Mouse (Mus musculus) CH12.LX (cell line): ENCODE measurements around the gene Zeb2. TPM values are rescaled to one million over a fixed set of nuclear protein-coding genes. Genes with fewer than 3 reads are reported as not detected.
A peak's percentile ranks its signal among the peaks of the same experiment; 100 is the strongest.

Experiments
- DNase-seq: peaks from one replicate; pipeline ENCODE4 v3.0.0-alpha.2; 2013; ENCODE audit errors: extremely low read depth
- H3K27ac ChIP-seq: 2 replicates; pipeline ENCODE4 v1.5.1; 2012; ENCODE audit warnings: low read depth, mild to moderate bottlenecking, control low read depth, moderate library complexity; ENCODE audit not compliant: insufficient read depth
- H3K27me3 ChIP-seq: replicated peaks from 2 replicates; pipeline ENCODE3; 2012; ENCODE audit warnings: inconsistent platforms
- H3K36me3 ChIP-seq, 2 experiments: replicated peaks in 1 of 2; 2 replicates each; pipeline versions ENCODE3 to v1.6.1; 2012; ENCODE audit warnings: inconsistent platforms in 1 of 2, low read length in 1 of 2, mild to moderate bottlenecking in 1 of 2, mixed read lengths in 1 of 2, moderate library complexity in 1 of 2; ENCODE audit not compliant: control insufficient read depth in 1 of 2, insufficient read depth in 1 of 2
- H3K4me1 ChIP-seq, 2 experiments: 2 replicates each; pipeline ENCODE4 v1.6.1; 2012; ENCODE audit warnings: inconsistent platforms in 1 of 2, moderate library complexity in 1 of 2; ENCODE audit not compliant: insufficient read depth in 2 of 2, control insufficient read depth in 1 of 2
- H3K4me2 ChIP-seq: 2 replicates; pipeline ENCODE4 v1.6.1; 2012; ENCODE audit warnings: low read depth, mild to moderate bottlenecking, control low read depth; ENCODE audit not compliant: poor library complexity, insufficient read depth, severe bottlenecking
- H3K4me3 ChIP-seq, 3 experiments: fragments of 150-350 bp in 1 of 3; sonication (generic) in 1 of 3; replicated peaks in 1 of 3; 2 replicates each; pipeline versions ENCODE3 to v1.5.1; 2011 to 2012; ENCODE audit warnings: low read depth in 2 of 3, low read length in 2 of 3, mild to moderate bottlenecking in 2 of 3, moderate library complexity in 2 of 3, control low read depth in 1 of 3, improper control_type of control experiment in 1 of 3, inconsistent platforms in 1 of 3, mixed read lengths in 1 of 3; ENCODE audit not compliant: poor library complexity in 1 of 3
- H3K79me2 ChIP-seq: replicated peaks from 2 replicates; pipeline ENCODE4 v1.6.1; 2012; ENCODE audit warnings: mild to moderate bottlenecking, moderate library complexity; ENCODE audit not compliant: control insufficient read depth, poor library complexity, insufficient read depth, severe bottlenecking; ENCODE audit errors: extremely low read depth
- H3K9ac ChIP-seq: 2 replicates; pipeline ENCODE4 v1.6.1; 2012; ENCODE audit warnings: low read depth, mild to moderate bottlenecking, control low read depth, moderate library complexity; ENCODE audit not compliant: insufficient read depth
- H3K9me3 ChIP-seq: replicated peaks from 2 replicates; pipeline ENCODE3; 2012; ENCODE audit warnings: low read length, inconsistent platforms, mixed read lengths
- CHD1 ChIP-seq: IDR thresholded peaks from 2 replicates; pipeline ENCODE4 v1.6.1; 2012; ENCODE audit warnings: low read depth, low read length, improper control_type of control experiment, inconsistent platforms
- CHD2 ChIP-seq: IDR thresholded peaks from 2 replicates; pipeline ENCODE4 v1.6.1; 2011; ENCODE audit warnings: low read length, improper control_type of control experiment
- E2F4 ChIP-seq: IDR thresholded peaks from 2 replicates; pipeline ENCODE4 v1.6.1; 2011; ENCODE audit warnings: low read depth, low read length, improper control_type of control experiment; ENCODE audit not compliant: insufficient replicate concordance
- EP300 ChIP-seq: IDR thresholded peaks from 2 replicates; pipeline ENCODE4 v1.6.1; 2011; ENCODE audit warnings: low read length, improper control_type of control experiment
- ETS1 ChIP-seq: conservative IDR thresholded peaks from 2 replicates; pipeline ENCODE4 v1.6.1; 2012; ENCODE audit warnings: low read depth, mild to moderate bottlenecking, inconsistent platforms, low read length, improper control_type of control experiment, moderate library complexity
- GABPA ChIP-seq: IDR thresholded peaks from 2 replicates; pipeline ENCODE4 v1.6.1; 2012; ENCODE audit warnings: low read depth, low read length, improper control_type of control experiment, inconsistent platforms; ENCODE audit not compliant: insufficient replicate concordance
- HCFC1 ChIP-seq: IDR thresholded peaks from 2 replicates; pipeline ENCODE4 v1.6.1; 2012; ENCODE audit warnings: low read depth, mild to moderate bottlenecking, inconsistent platforms, low read length, improper control_type of control experiment
- MAFK ChIP-seq: IDR thresholded peaks from 2 replicates; pipeline ENCODE4 v1.6.1; 2011; ENCODE audit warnings: low read length, improper control_type of control experiment; ENCODE audit not compliant: insufficient replicate concordance
- MAX ChIP-seq: IDR thresholded peaks from 2 replicates; pipeline ENCODE4 v1.6.1; 2011; ENCODE audit warnings: low read length, improper control_type of control experiment
- MAZ ChIP-seq: IDR thresholded peaks from 2 replicates; pipeline ENCODE4 v1.6.1; 2012; ENCODE audit warnings: low read depth, mild to moderate bottlenecking, inconsistent platforms, low read length, improper control_type of control experiment, moderate library complexity
- MEF2A ChIP-seq: IDR thresholded peaks from 2 replicates; pipeline ENCODE4 v1.6.1; 2014; ENCODE audit warnings: low read depth, mild to moderate bottlenecking, inconsistent platforms, low read length, improper control_type of control experiment, borderline replicate concordance
- MXI1 ChIP-seq: IDR thresholded peaks from 2 replicates; pipeline ENCODE4 v1.6.1; 2011; ENCODE audit warnings: mild to moderate bottlenecking, low read depth, low read length, improper control_type of control experiment
- MYC ChIP-seq: IDR thresholded peaks from 2 replicates; pipeline ENCODE4 v1.6.1; 2011; ENCODE audit warnings: low read depth, mild to moderate bottlenecking, improper control_type of control experiment, low read length
- NRF1 ChIP-seq: IDR thresholded peaks from 2 replicates; pipeline ENCODE4 v1.6.1; 2014; ENCODE audit warnings: low read depth, mild to moderate bottlenecking, inconsistent platforms, low read length, improper control_type of control experiment, moderate library complexity
- PAX5 ChIP-seq: IDR thresholded peaks from 2 replicates; pipeline ENCODE4 v1.6.1; 2012; ENCODE audit warnings: low read length, inconsistent platforms, mixed read lengths
- SIN3A ChIP-seq: IDR thresholded peaks from 2 replicates; pipeline ENCODE4 v1.6.1; 2012; ENCODE audit warnings: low read length, improper control_type of control experiment, inconsistent platforms
- SMC3 ChIP-seq: IDR thresholded peaks from 2 replicates; pipeline ENCODE4 v1.6.1; 2011; ENCODE audit warnings: low read depth, low read length, improper control_type of control experiment
- TBP ChIP-seq: conservative IDR thresholded peaks from 2 replicates; pipeline ENCODE4 v1.6.1; 2011; ENCODE audit warnings: low read depth, low read length, improper control_type of control experiment
- UBTF ChIP-seq: IDR thresholded peaks from 2 replicates; pipeline ENCODE4 v1.6.1; 2012; ENCODE audit warnings: low read depth, mild to moderate bottlenecking, inconsistent platforms, low read length, improper control_type of control experiment, moderate library complexity
- ZNF384 ChIP-seq: IDR thresholded peaks from 2 replicates; pipeline ENCODE4 v1.6.1; 2012; ENCODE audit warnings: low read depth, low read length, improper control_type of control experiment, inconsistent platforms
- dilution Hi-C: fragments of 300-500 bp; cut with MboI; formaldehyde crosslinking; loops from 2 replicates; pipeline ENCODE4 v1.14.3; 2020; ENCODE audit warnings: low sequenced_read_pairs; ENCODE audit not compliant: extremely low pct_unique_long_range_greater_than_20kb, extremely low pct_ligation_motif_present
- in situ Hi-C: fragments of 300-500 bp; cut with MboI; formaldehyde crosslinking; loops from 3 replicates; pipeline ENCODE4 v1.14.3; 2019; ENCODE audit warnings: low sequenced_read_pairs, low pct_ligation_motif_present, low pct_unique_long_range_greater_than_20kb, mixed read lengths
- polyA plus RNA-seq: library from polyadenylated mRNA; unstranded; fragments of >175 nt; gene quantifications from 2 replicates; pipeline ENCODE4 v1.2.1, GENCODE M21; 2012; ENCODE audit warnings: low read depth; ENCODE audit not compliant: insufficient read length
- total RNA-seq, 2 experiments: library from RNA; depleted of rRNA; stranded (reverse); fragments of 300-350 nt in 1 of 2; fragments of >200 nt in 1 of 2; gene quantifications; 2 replicates each; pipeline ENCODE4 v1.2.3; 2012 to 2014

Zeb2 gene
- total and polyA plus RNA-seq, 3 experiments, result 12.9 to 25.8 (median 20.8) TPM

DNA sequence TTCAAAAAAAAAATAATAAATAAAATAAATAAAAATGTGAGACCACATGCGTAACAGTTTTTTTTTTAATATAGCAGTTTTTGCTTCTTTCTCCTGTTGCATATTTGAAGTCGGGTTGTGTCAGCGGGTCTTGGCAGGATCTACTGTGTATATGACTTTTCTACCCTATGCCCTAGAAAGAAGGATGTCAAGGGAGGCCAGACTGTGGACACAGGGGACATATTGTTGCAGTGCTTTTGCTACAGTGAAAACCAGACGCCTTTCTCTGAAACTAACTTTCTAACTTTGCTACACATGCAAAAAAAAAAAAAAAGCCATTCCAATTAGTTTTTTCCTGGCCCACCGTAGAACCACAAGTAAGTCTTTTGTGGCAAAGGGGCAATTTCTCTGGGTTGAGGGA is 6.3 kb upstream of the Zeb2 start:
- H3K9ac ChIP-seq, result no peak overlapping the region
- no peak for DNase-seq
- no peak overlapping the region for H3K4me3 ChIP-seq
- H3K9me3 ChIP-seq, result no peaks in the 10 kb centered on the region
- no peaks in the 10 kb centered on the region for H3K79me2 ChIP-seq
- TF ChIP-seq E2F4 (no peak), NRF1 (no peak), MXI1 (no peak), CHD2 (no peak), UBTF (no peak), PAX5 (no peak)
- H3K4me1 ChIP-seq, result peaks cover 0 to 5% of the 10 kb centered on the region in 2 experiments; a peak in 2 of 4 replicates
- in situ Hi-C loops (loop anchor here (25.0 kb wide), 2 partner anchors 661 to 1314 kb away; no protein-coding TSS in a partner anchor), dilution Hi-C loops (no loop called here)
- H3K4me2 ChIP-seq, result no peak overlapping the region
- H3K27me3 ChIP-seq, result no peaks in the 10 kb centered on the region
- H3K27ac ChIP-seq, result no peak overlapping the region
- no peaks in the 10 kb centered on the region for H3K36me3 ChIP-seq

DNA sequence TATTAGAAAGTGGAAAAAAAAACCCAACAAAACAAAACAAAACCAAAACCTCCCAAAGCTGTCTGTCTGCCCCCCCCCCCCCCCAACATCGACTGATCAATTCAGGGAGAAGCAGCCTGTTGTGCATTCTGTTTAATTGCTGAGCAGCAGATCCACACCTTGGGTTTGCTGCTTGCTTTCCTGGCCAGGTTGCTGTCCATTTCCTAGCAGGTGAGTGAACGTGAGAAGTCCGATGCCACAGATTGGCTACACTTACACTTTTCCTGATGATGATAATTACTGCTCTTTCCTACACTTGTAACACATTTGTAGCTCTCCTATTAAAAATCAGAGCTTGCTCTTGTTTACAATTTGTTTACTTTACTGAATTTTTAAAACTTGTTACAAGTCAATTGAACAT is 926 bp upstream of the Zeb2 start:
- H3K4me2 ChIP-seq, result peak overlapping the region; percentile 47
- in situ Hi-C loops, result loop anchor here (25.0 kb wide), 2 partner anchors 656 to 1319 kb away; no protein-coding TSS in a partner anchor
- no peak overlapping the region for H3K4me3 ChIP-seq

DNA sequence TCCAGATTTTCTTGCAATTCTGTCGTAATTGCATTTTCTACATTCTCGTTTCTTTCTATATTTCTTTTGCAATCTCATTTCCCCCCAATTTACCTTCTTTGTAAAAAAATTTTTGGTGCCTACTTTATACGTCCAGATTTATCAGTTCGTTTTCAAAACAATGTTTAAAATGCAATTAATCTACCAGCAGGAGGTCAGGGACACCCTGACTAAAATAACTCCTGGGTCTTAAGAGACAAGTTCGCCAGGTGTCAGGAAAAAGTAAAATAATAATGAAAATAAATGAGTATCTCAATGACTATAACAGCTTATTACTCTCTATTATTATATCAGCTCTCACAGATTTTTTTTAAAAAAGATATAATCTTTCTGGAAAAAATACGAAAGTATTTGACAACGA is 397 bp upstream of the Zeb2 start:
- in situ Hi-C loops, result loop anchor here (25.0 kb wide), 2 partner anchors 655 to 1320 kb away; no protein-coding TSS in a partner anchor
- H3K4me3 ChIP-seq, result peak overlapping the region; percentile 45 to 66 (median 54)
- TF ChIP-seq SMC3, result no peak
- TF ChIP-seq MEF2A, result no peak
- TF ChIP-seq E2F4, result no peak
- TF ChIP-seq ZNF384, result no peak
- no peak for TF ChIP-seq MYC
- 0 out of 2 replicates have a peak, but pooled peaks have one; percentile 16 for TF ChIP-seq MAFK
- TF ChIP-seq HCFC1, result no peak
- no peak for TF ChIP-seq SIN3A
- peak; percentile 91; the same call in 1 of the 2 replicates for TF ChIP-seq CHD1
- TF ChIP-seq GABPA, result no peak
- TF ChIP-seq MAX, result no peak
- TF ChIP-seq MAZ, result 0 out of 2 replicates have a peak, but pooled peaks have one; percentile 5
- no peak for TF ChIP-seq ETS1
- TF ChIP-seq, all 38 proteins: peak for 3
- peak overlapping the region; percentile 99 for H3K9ac ChIP-seq
- peaks cover 2 to 33% of the 10 kb centered on the region in 2 experiments; a peak in 2 of 4 replicates for H3K4me1 ChIP-seq
- no peaks in the 10 kb centered on the region for H3K27me3 ChIP-seq
- H3K9me3 ChIP-seq, result no peaks in the 10 kb centered on the region
- peaks cover 6% of the 10 kb centered on the region for H3K79me2 ChIP-seq
- H3K27ac ChIP-seq, result peak overlapping the region; percentile 16; the same call in 1 of the 2 replicates
- dilution Hi-C loops, result no loop called here
- no peaks in the 10 kb centered on the region for H3K36me3 ChIP-seq
- no peak for DNase-seq
- H3K4me2 ChIP-seq, result peak overlapping the region; percentile 84

More for the DNA sequence above, 926 bp upstream of the Zeb2 start:
- dilution Hi-C loops, result no loop called here
- no peak overlapping the region for H3K9ac ChIP-seq
- peaks cover 3% of the 10 kb centered on the region for H3K79me2 ChIP-seq
- TF ChIP-seq EP300 (no peak), TBP (no peak)
- TF ChIP-seq, all 38 proteins: peak for 0
- Histone ChIP-seq H3K4me1 (peaks cover 2 to 34% of the 10 kb centered on the region in 2 experiments; a peak in 2 of 4 replicates), H3K9me3 (no peaks in the 10 kb centered on the region), H3K36me3 (no peaks in the 10 kb centered on the region), H3K27me3 (no peaks in the 10 kb centered on the region), H3K27ac (no peak overlapping the region)
- DNase-seq, result no peak
